Mouse (Mus musculus) limb, embryonic 14.5 days (tissue): ENCODE measurements around the gene Cacna2d3. TPM values are rescaled to one million over a fixed set of nuclear protein-coding genes. Genes with fewer than 3 reads are reported as not detected.

ENCODE experiments used
- ATAC-seq: fragments of 200-750 bp; cut with Nextera tagmentation; 2 replicates; pipeline ENCODE4 v1.8.0; 2017; ENCODE audit warnings: low read depth, moderate number of reproducible peaks, moderate TSS enrichment; ENCODE audit not compliant: low FRiP score
- DNase-seq: peaks from one replicate; pipeline ENCODE4 v3.0.0-alpha.2; 2015; ENCODE audit warnings: low spot score
- H3K27ac ChIP-seq: fragments of 300-500 bp; sonication (generic); replicated peaks from 2 replicates; pipeline ENCODE4 v1.5.1; 2014; ENCODE audit warnings: low read depth, mild to moderate bottlenecking, low read length, moderate library complexity, mixed read lengths
- H3K27me3 ChIP-seq: fragments of 300-500 bp; sonication (generic); 2 replicates; pipeline ENCODE4 v1.6.1; 2014; ENCODE audit warnings: low read length, mixed read lengths; ENCODE audit not compliant: control insufficient read depth, insufficient read depth
- H3K36me3 ChIP-seq: fragments of 300-500 bp; sonication (generic); 2 replicates; pipeline ENCODE4 v1.6.1; 2014; ENCODE audit warnings: mild to moderate bottlenecking, low read length, moderate library complexity, mixed read lengths; ENCODE audit not compliant: control insufficient read depth, insufficient read depth
- H3K4me1 ChIP-seq: fragments of 300-500 bp; sonication (generic); 2 replicates; pipeline ENCODE4 v1.6.1; 2014; ENCODE audit warnings: antibody characterized with exemption, low read length, mixed read lengths; ENCODE audit not compliant: control insufficient read depth, insufficient read depth
- H3K4me2 ChIP-seq: fragments of 300-500 bp; sonication (generic); replicated peaks from 2 replicates; pipeline ENCODE4 v1.6.1; 2014; ENCODE audit warnings: low read depth, mild to moderate bottlenecking, low read length, moderate library complexity; ENCODE audit not compliant: severe bottlenecking
- H3K4me3 ChIP-seq: fragments of 300-500 bp; sonication (generic); replicated peaks from 2 replicates; pipeline ENCODE4 v1.5.1; 2014; ENCODE audit warnings: low read length
- H3K9ac ChIP-seq: fragments of 300-500 bp; sonication (generic); 2 replicates; pipeline ENCODE4 v1.6.1; 2014; ENCODE audit warnings: mild to moderate bottlenecking, low read depth, low read length, moderate library complexity; ENCODE audit not compliant: severe bottlenecking
- H3K9me3 ChIP-seq: fragments of 300-500 bp; sonication (generic); 2 replicates; pipeline ENCODE4 v1.6.1; 2016; ENCODE audit warnings: low read length; ENCODE audit not compliant: control insufficient read depth
- POLR2A ChIP-seq: fragments of 200-500 bp; IDR thresholded peaks from 2 replicates; pipeline ENCODE4 v1.8.0; 2012; ENCODE audit warnings: inconsistent platforms, mild to moderate bottlenecking, moderate library complexity, borderline replicate concordance; ENCODE audit not compliant: insufficient read depth, insufficient read length; ENCODE audit errors: extremely low read depth
- WGBS: fragments of 180-500 bp; shearing (Covaris S2); extraction: QIAGEN DNeasy Blood & Tissue Kit; methylation state at CpG from one replicate; pipeline ENCODE4 v1.1.7; 2014; 5-methylcytosine and 5-hydroxymethylcytosine counted together
- polyA plus RNA-seq, 2 experiments: library from polyadenylated mRNA; depleted of rRNA in 1 of 2; stranded (reverse) in 1 of 2; unstranded in 1 of 2; fragments of >200 nt; fragmentation: Nextera tagmentation in 1 of 2; extraction: Ambion mirVana in 1 of 2; gene quantifications; 2 replicates each; pipeline versions ENCODE4 v1.2.1 to v1.2.3; 2012 to 2014

Gene Cacna2d3
- polyA plus RNA-seq, 2 experiments = 4.9 to 6.3 TPM

- ATAC-seq = no peak
- 59% methylated on average over 4 of the region's 4 CpGs for WGBS
- no peak overlapping the region for H3K4me2 ChIP-seq
Observed at GRCm38 (mm10) chr14:29643217-29643616, 78.4 kb downstream of the Cacna2d3 start.

GRCm38 (mm10) chr14:29639266-29639665 is 82.4 kb downstream of the Cacna2d3 start:
- Histone ChIP-seq H3K36me3 (no peaks in the 10 kb centered on the region), H3K9ac (no peak overlapping the region), H3K4me2 (no peak overlapping the region), H3K9me3 (no peaks in the 10 kb centered on the region), H3K4me3 (no peak overlapping the region), H3K4me1 (no peaks in the 10 kb centered on the region), H3K27ac (no peak overlapping the region), H3K27me3 (no peaks in the 10 kb centered on the region)
- TF ChIP-seq POLR2A = no peak
- no peak for ATAC-seq
- 78% methylated on average over 3 of the region's 3 CpGs for WGBS
- DNase-seq = no peak

More at GRCm38 (mm10) chr14:29643217-29643616, 78.4 kb downstream of the Cacna2d3 start:
- no peak overlapping the region for H3K27ac ChIP-seq
- H3K27me3 ChIP-seq = no peaks in the 10 kb centered on the region
- no peak for TF ChIP-seq POLR2A
- H3K9ac ChIP-seq = no peak overlapping the region
- no peak overlapping the region for H3K4me3 ChIP-seq
- no peaks in the 10 kb centered on the region for H3K4me1 ChIP-seq
- DNase-seq = no peak
- no peaks in the 10 kb centered on the region for H3K36me3 ChIP-seq
- no peaks in the 10 kb centered on the region for H3K9me3 ChIP-seq

- Histone ChIP-seq H3K36me3 (no peaks in the 10 kb centered on the region), H3K9ac (no peak overlapping the region), H3K27me3 (no peaks in the 10 kb centered on the region), H3K4me1 (no peaks in the 10 kb centered on the region), H3K27ac (no peak overlapping the region), H3K4me2 (no peak overlapping the region), H3K9me3 (no peaks in the 10 kb centered on the region), H3K4me3 (no peak overlapping the region)
- TF ChIP-seq POLR2A = no peak
- 63% methylated on average over 8 of the region's 8 CpGs for WGBS
- ATAC-seq = no peak
- DNase-seq = no peak
Observed at GRCm38 (mm10) chr14:29628213-29628612, 93.5 kb downstream of the Cacna2d3 start.

GRCm38 (mm10) chr14:29612436-29612835 is 109.2 kb downstream of the Cacna2d3 start:
- no peaks in the 10 kb centered on the region for H3K36me3 ChIP-seq
- TF ChIP-seq POLR2A = no peak
- WGBS = 24% methylated on average over 5 of the region's 5 CpGs
- no peak overlapping the region for H3K9ac ChIP-seq
- no peak overlapping the region for H3K4me2 ChIP-seq
- peak; percentile 6 for DNase-seq
- H3K4me1 ChIP-seq = peaks cover 15% of the 10 kb centered on the region
- no peaks in the 10 kb centered on the region for H3K27me3 ChIP-seq
- H3K9me3 ChIP-seq = no peaks in the 10 kb centered on the region
- H3K4me3 ChIP-seq = no peak overlapping the region
- no peak overlapping the region for H3K27ac ChIP-seq
- ATAC-seq = no peak

- WGBS = 38% methylated on average over 6 of the region's 6 CpGs
- Histone ChIP-seq H3K36me3 (no peaks in the 10 kb centered on the region), H3K9me3 (no peaks in the 10 kb centered on the region), H3K9ac (no peak overlapping the region), H3K4me1 (peaks cover 10% of the 10 kb centered on the region), H3K4me3 (no peak overlapping the region), H3K27ac (no peak overlapping the region), H3K4me2 (no peak overlapping the region), H3K27me3 (no peaks in the 10 kb centered on the region)
- ATAC-seq (no peak), DNase-seq (no peak)
- no peak for TF ChIP-seq POLR2A
Observed at GRCm38 (mm10) chr14:29608761-29609160, 112.9 kb downstream of the Cacna2d3 start.

- Histone ChIP-seq H3K4me2 (no peak overlapping the region), H3K4me3 (no peak overlapping the region), H3K36me3 (no peaks in the 10 kb centered on the region), H3K27ac (no peak overlapping the region), H3K27me3 (no peaks in the 10 kb centered on the region), H3K4me1 (no peaks in the 10 kb centered on the region), H3K9ac (no peak overlapping the region), H3K9me3 (0 out of 2 replicates have a peak, but pooled peaks cover 3% of the 10 kb centered on the region)
- no peak for ATAC-seq
- no peak for TF ChIP-seq POLR2A
- WGBS = 66% methylated on average over 8 of the region's 8 CpGs
- no peak for DNase-seq
Observed at GRCm38 (mm10) chr14:29599428-29599827, 122.2 kb downstream of the Cacna2d3 start.
